Mouse (Mus musculus) ES-CJ7 (cell line): ENCODE data around the gene Psmd5.
"Not testable (repeated sequence)": the region's sequence is repeated elsewhere in the genome, so short reads cannot be mapped to it uniquely, and the experiment has no call there.

Source experiments
- DNase-seq: peaks from one replicate; pipeline ENCODE4 v3.0.0; 2011; ENCODE audit warnings: low read depth, low spot score

Gene Psmd5

GRCm38 (mm10) chr2:34826460-34827231 lies 48.1 kb downstream of the Psmd5 start:
- DNase-seq = peak; percentile 25

- DNase-seq = peak; percentile 92
Observed at GRCm38 (mm10) chr2:34825827-34826459, 48.8 kb downstream of the Psmd5 start, which contains the start of gene Fbxw2. Gene Fbxw2, minus strand, starts transcription at chr2:34826311.

GRCm38 (mm10) chr2:34818492-34818891 lies 56.3 kb downstream of the Psmd5 start:
- no peak for DNase-seq

GRCm38 (mm10) chr2:34815893-34816292 lies 58.9 kb downstream of the Psmd5 start:
- peak; percentile 29 for DNase-seq

- DNase-seq = no peak
Observed at GRCm38 (mm10) chr2:34812706-34813105, 62.1 kb downstream of the Psmd5 start.

- no peak for DNase-seq
Observed at GRCm38 (mm10) chr2:34810775-34811174, 64.0 kb downstream of the Psmd5 start.

- DNase-seq = no peak
Observed at GRCm38 (mm10) chr2:34809568-34809967, 65.2 kb downstream of the Psmd5 start.

- DNase-seq = no peak
Observed at GRCm38 (mm10) chr2:34808057-34808456, 66.7 kb downstream of the Psmd5 start.

- no peak for DNase-seq
Observed at GRCm38 (mm10) chr2:34805364-34805950, 69.3 kb downstream of the Psmd5 start.

- no peak for DNase-seq
Observed at GRCm38 (mm10) chr2:34804815-34805214, 70.0 kb downstream of the Psmd5 start.

- DNase-seq = no peak
Observed at GRCm38 (mm10) chr2:34804172-34804571, 70.6 kb downstream of the Psmd5 start.

GRCm38 (mm10) chr2:34803746-34804145 lies 71.0 kb downstream of the Psmd5 start:
- DNase-seq = no peak

- DNase-seq = not testable (repeated sequence)
Observed at GRCm38 (mm10) chr2:34802565-34803245, 72.1 kb downstream of the Psmd5 start.

- DNase-seq = peak; percentile 99
Observed at GRCm38 (mm10) chr2:34801516-34802482, 73.0 kb downstream of the Psmd5 start.

GRCm38 (mm10) chr2:34800371-34800770 lies 74.4 kb downstream of the Psmd5 start:
- DNase-seq = no peak
